Mouse (Mus musculus) heart, postnatal 0 days (tissue): ENCODE data around the gene Rpusd1.

Experiments used
- CTCF ChIP-seq: IDR thresholded peaks from 2 replicates; pipeline ENCODE4 v1.5.1; 2016; ENCODE audit warnings: antibody characterized with exemption, control low read depth, low read depth
- EP300 ChIP-seq: IDR thresholded peaks from 2 replicates; pipeline ENCODE4 v1.6.1; 2016; ENCODE audit warnings: antibody characterized with exemption, low read depth

DNA sequence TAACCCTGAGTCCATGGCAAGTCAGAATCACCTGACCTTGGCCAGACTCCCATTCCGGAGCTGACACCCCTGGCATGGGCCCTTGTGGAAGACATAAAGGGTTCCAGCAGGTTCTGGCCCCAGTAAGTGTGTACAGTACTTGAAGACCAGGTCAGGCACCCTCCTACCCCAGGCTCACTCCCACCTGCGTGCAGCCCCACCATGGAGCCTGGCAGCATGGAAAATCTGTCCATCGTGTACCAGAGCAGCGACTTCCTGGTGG is 470 bp downstream of the Rpusd1 start:
- no peak for TF ChIP-seq CTCF
- no peak for TF ChIP-seq EP300
